Mouse (Mus musculus): ENCODE results near the gene Car6. TPM values are rescaled to one million over a fixed set of nuclear protein-coding genes. Genes with fewer than 3 reads are reported as not detected.

Car6 gene
- polyA plus RNA-seq, 1 experiment from 2014 or later: not detected

DNA sequence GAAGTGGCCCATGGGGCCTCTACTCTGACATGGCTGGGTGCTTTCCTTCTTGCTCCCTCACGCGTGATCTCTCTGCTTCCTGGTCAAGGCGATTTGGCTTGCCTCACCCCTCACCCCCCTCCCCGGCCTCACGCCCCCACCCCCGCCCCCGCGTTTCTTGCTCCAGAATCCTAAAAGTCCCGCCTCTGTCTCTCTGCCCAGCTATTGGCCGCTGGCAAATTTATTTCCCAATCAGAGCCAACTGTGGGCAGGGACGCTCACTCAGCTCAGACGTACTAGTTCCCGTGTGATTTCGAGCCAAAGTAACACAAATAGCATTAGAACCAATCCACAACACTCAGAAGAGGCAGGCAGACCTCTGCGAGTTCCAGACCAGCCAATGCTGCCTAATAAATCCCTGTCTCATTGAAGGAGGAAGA, 11.4 kb upstream of the Car6 start:
- 1% methylated on average over 15 of the region's 15 CpGs for WGBS
- no peaks in the 10 kb centered on the region for H3K36me3 ChIP-seq (ENCODE audit: control insufficient read depth, insufficient read depth, low read length)
- ATAC-seq (ENCODE audit: low read depth): peak; percentile 86
- H3K4me2 ChIP-seq (ENCODE audit: low read depth, low read length): peak overlapping the region; percentile 45
- no peak overlapping the region for H3K27ac ChIP-seq (replicated peaks; ENCODE audit: low read depth, low read length)
- H3K27me3 ChIP-seq (replicated peaks; ENCODE audit: control insufficient read depth, insufficient read depth, low read length): no peaks in the 10 kb centered on the region
- peak overlapping the region; percentile 48 for H3K9ac ChIP-seq (ENCODE audit: low read depth, low read length)
- H3K9me3 ChIP-seq (ENCODE audit: control insufficient read depth, low read length): no peaks in the 10 kb centered on the region
- DNase-seq (ENCODE audit: low spot score): peak; percentile 94
- peak overlapping the region; percentile 31 for H3K4me3 ChIP-seq (ENCODE audit: low read depth, low read length)
- no peaks in the 10 kb centered on the region for H3K4me1 ChIP-seq (ENCODE audit: control insufficient read depth, insufficient read depth, low read length)

DNA sequence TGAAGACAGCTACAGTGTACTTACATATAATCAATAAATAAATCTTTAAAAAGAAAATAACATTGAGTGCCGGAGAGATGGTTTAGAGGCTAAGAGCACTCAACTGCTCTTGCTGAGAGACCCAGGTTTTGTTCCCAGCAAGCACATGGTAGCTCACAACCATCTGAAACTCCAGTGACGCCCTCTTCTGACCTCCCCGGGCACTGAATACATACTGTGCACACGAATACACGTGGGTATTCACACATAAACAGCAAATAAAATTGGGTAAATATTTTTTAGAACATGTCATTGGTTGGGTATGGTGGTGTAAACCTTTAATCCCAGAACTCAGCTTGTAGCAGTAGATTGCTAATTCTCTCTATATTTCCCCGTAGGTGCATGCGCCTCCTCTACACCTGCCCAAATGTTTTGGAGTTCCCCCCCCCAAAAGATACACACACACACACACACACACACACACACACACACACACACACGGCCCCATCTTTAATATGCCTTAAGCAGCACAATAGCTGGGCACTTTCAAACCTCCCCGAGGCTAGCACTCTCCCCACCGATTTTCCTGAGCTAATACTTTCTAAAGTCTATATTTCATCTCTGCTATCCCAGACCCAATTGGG, 10.9 kb upstream of the Car6 start:
- peak overlapping the region; percentile 31 for H3K4me3 ChIP-seq (ENCODE audit: low read depth, low read length)
- no peak for DNase-seq (ENCODE audit: low spot score)
- ATAC-seq (ENCODE audit: low read depth): no peak; the same call in 1 of the 2 replicates
- no peaks in the 10 kb centered on the region for H3K4me1 ChIP-seq (ENCODE audit: control insufficient read depth, insufficient read depth, low read length)
- H3K36me3 ChIP-seq (ENCODE audit: control insufficient read depth, insufficient read depth, low read length): no peaks in the 10 kb centered on the region
- no peaks in the 10 kb centered on the region for H3K27me3 ChIP-seq (replicated peaks; ENCODE audit: control insufficient read depth, insufficient read depth, low read length)
- H3K4me2 ChIP-seq (ENCODE audit: low read depth, low read length): peak overlapping the region; percentile 45
- no peaks in the 10 kb centered on the region for H3K9me3 ChIP-seq (ENCODE audit: control insufficient read depth, low read length)
- H3K9ac ChIP-seq (ENCODE audit: low read depth, low read length): peak overlapping the region; percentile 48
- no peak overlapping the region for H3K27ac ChIP-seq (replicated peaks; ENCODE audit: low read depth, low read length)
- 56% methylated on average over 10 of the region's 10 CpGs for WGBS

DNA sequence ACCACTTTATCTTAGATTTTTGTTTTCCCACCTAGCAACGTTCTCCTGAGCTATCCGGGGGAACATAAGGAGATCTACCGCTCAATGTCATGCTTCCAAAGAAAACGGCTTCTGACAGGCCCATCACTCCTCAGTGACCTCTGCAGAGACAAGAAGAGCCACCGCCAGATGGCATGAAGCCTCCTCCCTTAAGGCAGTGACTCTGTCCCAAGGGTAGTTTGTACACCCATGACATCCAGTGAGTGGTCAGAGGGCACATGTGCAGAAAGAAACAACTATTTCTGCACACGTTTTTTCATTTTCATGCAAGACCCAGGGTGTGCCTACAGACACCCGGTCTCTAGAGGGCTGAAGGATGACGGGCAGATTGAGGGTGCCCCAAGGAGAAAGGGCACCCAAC, 9.2 kb upstream of the Car6 start:
- H3K9me3 ChIP-seq (ENCODE audit: control insufficient read depth, low read length): no peaks in the 10 kb centered on the region
- no peak overlapping the region for H3K4me3 ChIP-seq (ENCODE audit: low read depth, low read length)
- H3K4me1 ChIP-seq (ENCODE audit: control insufficient read depth, insufficient read depth, low read length): no peaks in the 10 kb centered on the region
- H3K4me2 ChIP-seq (ENCODE audit: low read depth, low read length): no peak overlapping the region
- no peak for ATAC-seq (ENCODE audit: low read depth)
- no peak overlapping the region for H3K9ac ChIP-seq (ENCODE audit: low read depth, low read length)
- no peaks in the 10 kb centered on the region for H3K27me3 ChIP-seq (replicated peaks; ENCODE audit: control insufficient read depth, insufficient read depth, low read length)
- 72% methylated on average over 8 of the region's 8 CpGs for WGBS
- H3K27ac ChIP-seq (replicated peaks; ENCODE audit: low read depth, low read length): no peak overlapping the region
- no peaks in the 10 kb centered on the region for H3K36me3 ChIP-seq (ENCODE audit: control insufficient read depth, insufficient read depth, low read length)
- no peak for DNase-seq (ENCODE audit: low spot score)

DNA sequence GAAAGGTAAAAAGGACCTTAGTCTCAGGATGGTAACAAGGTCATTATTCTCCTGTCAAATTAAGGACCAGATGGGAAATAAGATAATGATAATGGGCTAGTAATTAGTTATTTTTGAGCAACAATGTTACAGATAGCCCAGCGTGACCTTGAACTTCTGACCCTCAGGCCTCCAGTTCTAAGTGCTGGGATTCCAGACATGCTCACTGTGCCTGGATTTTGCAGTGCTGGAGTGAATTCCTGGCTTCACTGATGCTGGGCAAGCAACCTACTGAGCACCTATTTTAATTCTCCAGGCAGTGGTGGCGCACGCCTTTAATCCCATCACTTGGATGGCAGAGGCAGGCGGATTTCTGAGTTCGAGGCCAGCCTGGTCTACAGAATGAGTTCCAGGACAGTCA, 8.6 kb upstream of the Car6 start:
- H3K4me2 ChIP-seq (ENCODE audit: low read depth, low read length): no peak overlapping the region
- ATAC-seq (ENCODE audit: low read depth) (no peak), DNase-seq (ENCODE audit: low spot score) (no peak)
- H3K9me3 ChIP-seq (ENCODE audit: control insufficient read depth, low read length): no peaks in the 10 kb centered on the region
- no peaks in the 10 kb centered on the region for H3K36me3 ChIP-seq (ENCODE audit: control insufficient read depth, insufficient read depth, low read length)
- WGBS: 91% methylated on average over 5 of the region's 5 CpGs
- H3K27ac ChIP-seq (replicated peaks; ENCODE audit: low read depth, low read length): no peak overlapping the region
- no peaks in the 10 kb centered on the region for H3K4me1 ChIP-seq (ENCODE audit: control insufficient read depth, insufficient read depth, low read length)
- no peaks in the 10 kb centered on the region for H3K27me3 ChIP-seq (replicated peaks; ENCODE audit: control insufficient read depth, insufficient read depth, low read length)
- H3K4me3 ChIP-seq (ENCODE audit: low read depth, low read length): no peak overlapping the region
- no peak overlapping the region for H3K9ac ChIP-seq (ENCODE audit: low read depth, low read length)

DNA sequence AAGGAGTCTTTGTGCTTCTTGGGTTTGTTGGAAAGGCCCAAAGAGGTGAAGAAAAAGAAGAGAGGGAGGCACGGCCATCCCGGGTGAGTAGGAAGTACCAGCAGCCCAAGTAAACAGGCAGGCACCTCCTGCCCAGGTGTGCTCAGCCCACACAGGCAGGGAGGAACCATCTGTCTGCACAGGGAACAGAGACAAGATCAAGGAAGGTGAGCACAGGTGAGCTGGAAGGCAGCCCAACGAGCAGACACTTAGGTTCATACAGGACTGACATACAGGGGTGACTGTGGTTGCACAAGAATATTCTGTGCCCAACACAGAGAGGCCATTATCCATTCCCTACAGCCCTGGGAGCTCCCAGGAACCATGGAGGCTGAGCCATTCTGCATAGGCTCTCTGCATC, 3.7 kb upstream of the Car6 start:
- H3K27ac ChIP-seq (replicated peaks; ENCODE audit: low read depth, low read length): no peak overlapping the region
- no peaks in the 10 kb centered on the region for H3K4me1 ChIP-seq (ENCODE audit: control insufficient read depth, insufficient read depth, low read length)
- no peak overlapping the region for H3K4me2 ChIP-seq (ENCODE audit: low read depth, low read length)
- H3K27me3 ChIP-seq (replicated peaks; ENCODE audit: control insufficient read depth, insufficient read depth, low read length): no peaks in the 10 kb centered on the region
- no peak overlapping the region for H3K9ac ChIP-seq (ENCODE audit: low read depth, low read length)
- 66% methylated on average over 3 of the region's 3 CpGs for WGBS
- DNase-seq (ENCODE audit: low spot score) (no peak), ATAC-seq (ENCODE audit: low read depth) (no peak)
- no peaks in the 10 kb centered on the region for H3K36me3 ChIP-seq (ENCODE audit: control insufficient read depth, insufficient read depth, low read length)
- no peak overlapping the region for H3K4me3 ChIP-seq (ENCODE audit: low read depth, low read length)
- no peaks in the 10 kb centered on the region for H3K9me3 ChIP-seq (ENCODE audit: control insufficient read depth, low read length)

DNA sequence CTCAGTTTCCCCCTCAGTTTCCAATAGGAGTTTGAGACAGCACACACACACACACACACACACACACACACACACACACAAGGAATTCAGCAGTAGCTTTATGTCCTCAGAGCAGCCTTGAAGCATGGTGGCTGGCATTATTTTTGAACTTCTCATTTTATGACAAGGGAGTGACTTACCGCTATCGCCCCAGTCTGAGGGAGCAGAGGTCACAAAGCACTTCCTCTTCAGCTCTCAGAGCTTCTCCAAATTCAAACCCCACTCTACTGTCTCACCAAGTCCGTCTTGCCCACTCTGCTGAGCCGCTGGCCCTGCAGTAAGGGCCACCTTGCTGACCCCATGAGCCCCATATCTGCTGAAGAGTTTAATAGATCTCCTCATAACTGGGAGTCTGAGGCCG, 1.6 kb upstream of the Car6 start:
- Histone ChIP-seq H3K9me3 (ENCODE audit: control insufficient read depth, low read length) (no peaks in the 10 kb centered on the region), H3K4me1 (ENCODE audit: control insufficient read depth, insufficient read depth, low read length) (no peaks in the 10 kb centered on the region), H3K36me3 (ENCODE audit: control insufficient read depth, insufficient read depth, low read length) (no peaks in the 10 kb centered on the region), H3K27me3 (replicated peaks; ENCODE audit: control insufficient read depth, insufficient read depth, low read length) (no peaks in the 10 kb centered on the region), H3K4me3 (ENCODE audit: low read depth, low read length) (no peak overlapping the region), H3K4me2 (ENCODE audit: low read depth, low read length) (no peak overlapping the region), H3K27ac (replicated peaks; ENCODE audit: low read depth, low read length) (no peak overlapping the region), H3K9ac (ENCODE audit: low read depth, low read length) (no peak overlapping the region)
- 80% methylated on average over 5 of the region's 5 CpGs for WGBS
- no peak for ATAC-seq (ENCODE audit: low read depth)
- DNase-seq (ENCODE audit: low spot score): no peak

DNA sequence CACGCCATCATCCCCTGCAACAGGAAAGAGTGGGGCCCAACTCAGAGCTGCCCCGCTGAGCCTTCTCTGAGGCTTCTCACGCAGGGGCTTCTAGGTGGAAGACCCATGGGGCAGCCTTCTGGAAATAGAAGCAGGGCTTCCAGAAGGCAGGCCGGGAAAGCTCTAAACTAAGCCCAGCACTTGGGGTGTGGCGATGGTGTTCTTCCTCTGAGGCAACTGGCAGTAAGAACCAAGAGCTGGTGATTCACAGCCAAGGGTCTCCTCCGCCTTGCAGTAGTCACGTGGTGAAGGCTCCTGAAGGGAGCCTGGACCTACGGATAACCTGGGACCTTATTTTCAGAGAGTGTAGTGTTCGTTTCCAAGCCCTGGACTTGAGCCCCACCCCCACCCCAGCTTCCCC, 2.9 kb downstream of the Car6 start:
- no peak for ATAC-seq (ENCODE audit: low read depth)
- DNase-seq (ENCODE audit: low spot score): no peak
- Histone ChIP-seq H3K4me3 (ENCODE audit: low read depth, low read length) (no peak overlapping the region), H3K36me3 (ENCODE audit: control insufficient read depth, insufficient read depth, low read length) (no peaks in the 10 kb centered on the region), H3K27me3 (replicated peaks; ENCODE audit: control insufficient read depth, insufficient read depth, low read length) (no peaks in the 10 kb centered on the region), H3K4me1 (ENCODE audit: control insufficient read depth, insufficient read depth, low read length) (no peaks in the 10 kb centered on the region), H3K4me2 (ENCODE audit: low read depth, low read length) (no peak overlapping the region), H3K9ac (ENCODE audit: low read depth, low read length) (no peak overlapping the region), H3K27ac (replicated peaks; ENCODE audit: low read depth, low read length) (no peak overlapping the region), H3K9me3 (ENCODE audit: control insufficient read depth, low read length) (no peaks in the 10 kb centered on the region)
- WGBS: 64% methylated on average over 9 of the region's 9 CpGs

DNA sequence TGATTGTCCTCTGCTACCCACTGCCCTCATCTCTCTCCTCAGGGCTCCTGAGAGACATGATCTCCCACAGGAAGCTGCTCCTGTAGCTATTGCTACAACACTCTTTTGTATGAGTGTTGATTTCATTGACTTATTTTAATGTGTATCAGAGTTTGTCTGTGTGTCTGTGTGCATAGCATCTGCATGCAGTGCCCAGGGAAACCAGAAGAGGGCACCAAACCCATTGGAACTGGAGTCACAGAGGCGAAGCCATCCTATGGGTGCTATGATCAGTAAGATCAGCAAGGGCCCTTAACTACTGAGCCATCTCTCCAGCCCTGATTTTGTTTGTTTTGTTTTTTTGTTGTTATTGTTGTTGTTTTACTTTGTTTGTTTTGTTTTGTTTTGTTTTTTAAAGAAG, 7.2 kb downstream of the Car6 start:
- 50% methylated on average over 1 of the region's 1 CpGs for WGBS
- no peaks in the 10 kb centered on the region for H3K27me3 ChIP-seq (replicated peaks; ENCODE audit: control insufficient read depth, insufficient read depth, low read length)
- no peaks in the 10 kb centered on the region for H3K9me3 ChIP-seq (ENCODE audit: control insufficient read depth, low read length)
- no peak overlapping the region for H3K9ac ChIP-seq (ENCODE audit: low read depth, low read length)
- H3K4me3 ChIP-seq (ENCODE audit: low read depth, low read length): no peak overlapping the region
- H3K36me3 ChIP-seq (ENCODE audit: control insufficient read depth, insufficient read depth, low read length): no peaks in the 10 kb centered on the region
- no peak for ATAC-seq (ENCODE audit: low read depth)
- H3K4me2 ChIP-seq (ENCODE audit: low read depth, low read length): no peak overlapping the region
- no peak overlapping the region for H3K27ac ChIP-seq (replicated peaks; ENCODE audit: low read depth, low read length)
- H3K4me1 ChIP-seq (ENCODE audit: control insufficient read depth, insufficient read depth, low read length): no peaks in the 10 kb centered on the region
- no peak for DNase-seq (ENCODE audit: low spot score)

DNA sequence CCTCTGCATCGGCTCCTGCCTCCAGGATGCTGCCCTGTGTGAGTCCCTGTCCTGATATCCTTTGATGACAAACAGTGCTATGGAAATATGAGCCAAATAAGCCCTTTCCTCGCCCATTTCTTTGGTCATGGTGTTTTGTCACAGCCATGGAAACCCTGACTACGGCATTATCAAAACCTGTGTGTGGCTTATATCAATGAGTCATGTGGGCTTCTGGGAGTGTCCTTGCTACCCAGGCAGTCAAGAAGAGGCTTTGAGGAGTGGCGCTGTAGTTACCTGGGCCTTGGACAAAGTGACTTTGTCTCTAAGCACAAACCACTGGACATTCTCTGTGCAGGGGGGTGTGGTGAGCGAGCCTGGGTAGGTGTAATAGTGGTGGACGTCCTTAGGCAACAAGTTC, 8.9 kb downstream of the Car6 start:
- WGBS: 71% methylated on average over 6 of the region's 6 CpGs
- ATAC-seq (ENCODE audit: low read depth): no peak

More for the DNA sequence above, 8.9 kb downstream of the Car6 start:
- Histone ChIP-seq H3K9ac (ENCODE audit: low read depth, low read length) (no peak overlapping the region), H3K27ac (replicated peaks; ENCODE audit: low read depth, low read length) (no peak overlapping the region), H3K4me2 (ENCODE audit: low read depth, low read length) (no peak overlapping the region), H3K9me3 (ENCODE audit: control insufficient read depth, low read length) (no peaks in the 10 kb centered on the region), H3K4me1 (ENCODE audit: control insufficient read depth, insufficient read depth, low read length) (no peaks in the 10 kb centered on the region), H3K36me3 (ENCODE audit: control insufficient read depth, insufficient read depth, low read length) (no peaks in the 10 kb centered on the region), H3K4me3 (ENCODE audit: low read depth, low read length) (no peak overlapping the region), H3K27me3 (replicated peaks; ENCODE audit: control insufficient read depth, insufficient read depth, low read length) (no peaks in the 10 kb centered on the region)
- DNase-seq (ENCODE audit: low spot score): no peak
